Mouse (Mus musculus) heart, postnatal 36 days (tissue): ENCODE measurements at regions not wholly inside any gene's neighbourhood (a gene's known extent, or its start where the extent isn't known, plus 50 kb on each side); places are given as distances from the start of the nearest gene placed in this dataset.

Experiments
- DNase-seq, 2 experiments: peaks; one replicate each; pipeline ENCODE4 v3.0.0; 2021 to 2022
- intact Hi-C: fragments of 180-260 bp; cut with DNase I; formaldehyde crosslinking; loops from one replicate; pipeline ENCODE4 v1.15.1; 2025

DNA sequence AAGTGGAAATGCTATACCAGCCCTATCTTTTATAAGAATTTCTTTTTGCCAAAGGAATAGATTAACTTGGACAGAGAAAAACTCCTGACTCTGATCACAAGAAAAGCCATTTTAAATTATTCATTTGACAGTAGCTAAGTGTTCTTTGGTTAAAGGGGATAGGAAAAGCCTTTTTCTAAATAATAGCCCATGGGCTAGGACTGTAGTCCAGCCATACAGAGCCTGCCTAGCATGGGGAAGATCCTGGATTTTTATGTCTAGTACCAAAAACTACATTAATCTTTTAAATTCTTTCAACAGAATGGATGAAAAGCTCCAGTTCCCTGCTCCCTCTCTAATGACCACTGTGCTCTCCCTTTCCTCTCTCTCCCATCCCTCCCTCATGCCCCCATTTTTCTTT lies 208.5 kb downstream of the Rnf152 start:
- no peak for DNase-seq
- intact Hi-C loops = no loop called here

DNA sequence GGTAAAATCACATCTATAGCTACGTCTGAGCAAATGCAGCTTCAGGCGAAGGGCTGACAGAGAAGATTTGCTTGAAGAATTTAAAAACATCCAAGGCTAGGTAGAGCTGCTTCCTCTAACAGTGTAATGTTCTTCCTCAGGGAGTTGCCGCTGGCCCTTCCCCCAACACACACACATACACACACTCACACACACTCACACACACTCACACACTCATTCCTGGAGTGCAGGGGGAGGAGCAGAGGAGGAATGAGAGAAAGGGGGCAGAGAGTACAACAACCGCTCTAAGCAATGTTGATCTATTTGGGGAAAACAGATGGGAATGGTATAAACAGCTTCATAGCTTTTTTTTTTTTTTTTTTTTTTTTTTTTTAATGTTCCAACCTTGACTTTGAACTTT lies 232.6 kb downstream of the Rnf152 start:
- intact Hi-C loops = no loop called here

DNA sequence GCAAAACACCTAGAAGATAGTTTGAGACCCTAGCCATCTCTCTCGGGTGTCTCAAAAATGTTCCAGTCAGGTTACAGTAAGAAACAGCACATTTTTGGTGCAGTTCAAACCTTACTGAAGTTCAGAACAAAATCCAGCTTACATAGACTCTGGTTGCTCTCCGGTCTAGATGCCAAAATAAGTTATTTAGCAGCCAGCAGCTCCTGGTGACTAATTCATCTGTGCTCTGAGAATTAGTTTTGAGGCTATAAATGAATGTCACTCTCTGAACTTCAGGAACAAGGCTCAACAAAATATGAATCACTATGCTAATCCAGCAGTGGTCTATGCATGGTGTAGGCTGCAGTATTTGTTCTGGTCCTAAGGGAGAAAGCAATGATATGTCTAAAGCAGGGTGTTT lies 238.6 kb downstream of the Rnf152 start:
- intact Hi-C loops = no loop called here
- no peak for DNase-seq

More for the DNA sequence above, 232.6 kb downstream of the Rnf152 start:
- no peak for DNase-seq

DNA sequence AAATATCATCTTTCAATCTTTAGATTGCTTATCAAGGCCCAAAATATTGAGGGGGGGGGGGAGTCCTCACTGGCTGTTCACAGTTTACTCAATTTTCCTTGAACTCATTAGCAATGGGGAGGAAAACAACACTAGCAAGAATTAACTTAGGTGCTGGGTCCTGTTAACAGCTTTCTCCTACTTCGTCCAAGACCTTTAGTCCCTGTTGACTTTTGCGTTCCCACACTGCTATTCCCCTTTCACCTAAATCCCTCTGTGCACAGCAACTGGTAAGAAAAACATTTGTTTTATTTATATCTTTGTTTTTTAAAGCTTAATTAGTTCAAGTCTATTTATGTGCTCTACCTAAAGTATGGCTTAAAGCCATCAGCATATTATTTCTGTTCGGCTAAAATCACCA lies 240.3 kb downstream of the Rnf152 start:
- no peak for DNase-seq
- intact Hi-C loops = no loop called here

DNA sequence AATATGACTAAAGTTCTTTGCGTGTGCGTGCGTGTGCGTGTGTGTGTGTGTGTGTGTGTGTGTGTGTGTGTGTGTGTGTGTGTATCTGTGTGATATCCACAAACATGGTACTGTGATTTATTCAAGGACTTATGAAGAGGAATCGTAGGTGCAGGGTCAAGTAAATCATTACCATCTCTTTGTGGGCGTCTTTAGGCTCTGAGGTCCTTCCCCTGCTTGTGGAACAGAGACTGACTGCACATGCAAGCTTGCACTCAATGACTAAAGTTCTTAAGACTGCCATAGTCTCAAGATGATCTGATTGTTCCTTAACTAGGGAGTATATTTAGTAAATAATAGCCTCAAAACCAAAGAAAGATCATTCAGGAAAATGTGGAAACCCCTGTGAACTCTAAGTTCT lies 241.1 kb downstream of the Rnf152 start:
- intact Hi-C loops = no loop called here
- no peak for DNase-seq

DNA sequence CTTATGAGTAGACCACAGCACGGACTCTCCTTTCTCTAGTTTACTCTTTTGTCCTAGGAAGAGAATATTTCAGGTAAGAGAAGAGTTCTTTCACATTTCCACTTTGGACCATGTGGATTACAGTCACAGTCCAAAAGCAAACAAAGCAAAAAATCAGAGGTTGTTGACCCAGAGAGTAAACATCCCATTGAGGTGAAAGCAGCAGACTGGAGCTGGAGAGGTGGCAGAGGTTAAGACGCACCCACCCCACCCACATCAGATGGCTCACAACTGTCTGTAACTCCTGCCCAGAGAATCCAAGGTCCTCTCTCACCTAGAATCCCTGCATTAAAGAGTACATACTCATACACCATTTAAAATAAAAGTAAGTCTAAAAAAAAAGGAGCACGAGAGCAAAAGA lies 241.7 kb downstream of the Rnf152 start:
- intact Hi-C loops = no loop called here
- no peak for DNase-seq

DNA sequence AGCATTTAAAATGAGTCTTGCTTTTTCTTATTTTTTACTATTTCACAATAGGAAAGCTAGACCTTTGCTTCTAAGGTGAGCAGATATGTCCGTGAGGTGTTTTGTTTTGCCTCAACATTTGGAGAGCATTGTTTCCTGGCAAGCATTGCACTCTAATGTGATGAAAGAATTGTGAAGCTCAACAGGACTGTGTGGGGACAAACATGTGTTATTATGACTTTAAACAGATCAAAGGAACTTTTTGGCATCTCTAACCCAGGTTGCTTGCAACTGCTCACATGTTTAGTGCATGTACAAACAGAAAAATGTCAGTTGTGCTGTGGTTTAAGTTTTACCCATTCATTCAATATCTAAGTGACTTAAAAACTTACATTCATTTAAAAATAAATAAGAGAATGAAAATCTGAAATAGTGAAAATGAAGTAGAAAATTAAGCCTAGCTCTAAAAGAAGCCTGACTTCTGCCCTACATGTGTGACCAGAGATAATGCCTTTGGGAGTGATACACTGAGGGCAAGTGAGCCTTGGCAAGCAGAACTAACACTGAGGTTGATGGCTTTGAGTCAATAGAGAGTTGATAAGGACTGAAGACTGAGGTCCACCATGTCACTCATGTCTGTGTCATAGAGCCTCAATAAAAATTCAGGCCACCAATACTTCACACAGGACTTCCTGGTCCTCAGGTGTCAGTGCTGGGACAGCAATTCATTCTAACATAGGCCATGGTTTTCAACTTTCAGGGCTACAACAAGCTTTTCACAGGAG lies 243.6 kb downstream of the Rnf152 start:
- intact Hi-C loops = no loop called here
- no peak for DNase-seq

DNA sequence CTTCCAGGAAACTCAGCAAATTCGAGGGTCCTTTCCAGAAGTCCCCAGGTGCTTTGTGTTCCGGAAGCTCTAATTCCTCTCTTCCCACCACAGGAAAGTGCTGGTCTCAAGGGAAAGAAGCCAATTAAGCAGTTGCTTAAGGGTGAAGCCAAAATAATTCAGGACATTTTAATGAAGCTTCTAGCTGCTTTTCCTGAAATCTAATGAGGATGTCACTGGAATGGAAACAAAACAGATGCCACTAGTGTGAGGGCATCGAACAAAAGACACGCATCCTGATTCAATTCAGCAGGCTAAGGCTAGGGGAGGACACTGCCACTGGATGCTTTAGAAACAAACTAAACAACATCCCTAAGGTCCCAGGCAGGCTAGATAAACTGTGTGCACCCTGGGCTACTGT lies 245.3 kb downstream of the Rnf152 start:
- intact Hi-C loops = no loop called here
- no peak for DNase-seq

DNA sequence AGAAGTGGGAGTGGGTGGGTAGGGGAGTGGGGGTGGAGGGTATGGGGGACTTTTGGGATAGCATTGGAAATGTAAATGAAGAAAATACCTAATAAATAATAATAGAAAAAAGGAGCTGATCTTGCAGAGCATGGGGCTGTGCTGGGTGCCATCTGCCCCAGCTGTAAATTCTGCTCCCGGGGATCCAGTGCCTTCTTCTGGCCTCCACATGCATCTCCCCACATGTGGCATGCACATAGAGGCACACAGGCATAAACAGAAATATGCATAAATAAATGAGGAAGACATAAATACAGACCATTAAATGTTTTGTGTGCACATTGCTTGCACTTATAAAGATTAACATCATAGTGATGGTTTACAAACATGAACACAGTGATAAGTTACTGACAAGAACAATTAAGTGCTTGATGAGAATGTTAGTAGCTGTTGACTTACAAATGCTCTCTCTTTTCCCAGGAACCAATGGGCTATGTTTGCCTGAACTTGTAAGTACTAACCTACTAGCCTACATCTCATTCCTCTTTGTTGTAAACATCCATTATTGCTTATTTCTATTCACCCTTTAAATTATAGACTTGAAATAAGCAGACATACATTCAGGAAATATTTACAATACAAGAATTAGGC lies 245.8 kb downstream of the Rnf152 start:
- no peak for DNase-seq
- intact Hi-C loops = no loop called here

DNA sequence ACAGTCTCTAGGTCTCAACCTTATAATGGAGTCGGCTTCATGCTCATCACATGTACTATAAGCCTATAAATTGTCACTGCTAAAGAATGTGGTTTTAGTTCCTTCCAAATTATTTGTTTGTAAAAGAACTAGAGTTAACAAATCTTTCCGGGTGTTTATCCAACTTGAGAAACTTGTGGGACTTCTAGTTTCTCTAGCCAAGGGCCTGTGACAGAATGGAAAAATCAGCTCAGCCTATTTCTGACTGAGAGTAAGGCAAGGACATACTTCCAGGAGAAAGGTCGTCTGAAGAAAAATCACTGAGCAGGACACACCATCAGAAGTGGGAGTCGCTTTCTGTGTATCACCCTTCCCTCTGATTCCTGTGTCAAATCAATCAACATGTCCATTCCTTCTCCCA lies 248.7 kb downstream of the Rnf152 start:
- intact Hi-C loops = no loop called here

DNA sequence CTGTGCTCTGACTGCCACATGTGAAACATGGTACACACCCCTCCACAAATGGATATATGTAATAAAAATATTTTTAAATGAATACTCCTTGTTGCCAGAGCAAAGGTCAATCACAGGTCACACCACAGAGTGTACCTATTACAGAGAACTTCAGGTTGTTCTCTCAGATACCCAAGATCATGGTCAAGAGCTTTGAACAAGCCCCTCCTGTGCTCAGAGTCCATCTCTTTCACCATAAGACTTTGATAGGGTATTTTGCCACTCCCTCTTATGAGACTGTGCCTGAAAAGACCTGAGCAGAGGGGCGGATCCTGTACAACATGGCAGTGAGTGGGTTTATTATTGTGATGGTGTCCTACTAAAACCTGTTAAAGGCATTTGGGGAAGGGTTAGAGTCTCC lies 249.3 kb downstream of the Rnf152 start:
- intact Hi-C loops = no loop called here

More for the DNA sequence above, 248.7 kb downstream of the Rnf152 start:
- no peak for DNase-seq

DNA sequence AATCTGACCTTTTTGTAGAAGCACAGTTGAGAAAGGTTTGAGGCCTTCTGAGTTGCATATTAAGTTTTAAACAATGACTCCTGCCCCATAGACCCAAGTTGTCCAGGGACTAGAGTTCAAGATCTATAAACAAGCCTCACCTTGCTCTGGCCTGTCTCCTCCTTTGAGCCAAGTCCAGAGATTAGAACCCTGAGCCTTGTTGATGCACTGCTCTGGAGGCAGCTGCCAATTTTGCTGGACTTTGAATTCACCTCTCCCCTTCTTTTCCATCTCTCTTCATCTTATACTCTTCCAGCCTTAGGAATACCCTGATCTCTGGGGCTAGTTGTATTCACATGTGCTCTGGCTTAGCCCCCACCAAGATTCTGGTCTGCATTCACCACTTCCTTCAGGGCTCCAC lies 251.3 kb downstream of the Rnf152 start:
- intact Hi-C loops = no loop called here
- DNase-seq = no peak

More for the DNA sequence above, 249.3 kb downstream of the Rnf152 start:
- no peak for DNase-seq

DNA sequence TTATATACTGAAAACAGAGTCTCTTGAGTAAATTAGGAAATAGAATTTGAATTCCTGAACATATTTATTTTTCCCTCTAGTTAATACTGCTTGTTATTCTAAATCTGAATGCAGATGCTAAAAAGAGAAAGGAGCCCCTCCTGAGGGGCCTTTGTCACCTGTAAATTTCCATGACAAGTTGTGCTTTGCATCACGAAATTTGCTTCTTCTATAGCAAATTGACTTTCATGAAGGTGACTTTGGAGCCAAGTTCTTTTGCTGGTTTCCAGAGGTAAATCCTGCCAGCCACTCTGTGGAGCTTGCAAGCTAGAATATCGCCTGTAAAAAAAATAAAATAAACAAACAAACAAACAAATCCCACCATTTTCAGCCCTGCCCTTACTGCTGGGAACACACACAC lies 261.4 kb downstream of the Rnf152 start:
- intact Hi-C loops = loop anchor here (10.0 kb wide), 1 partner anchor 350 kb away; no protein-coding TSS in a partner anchor
- DNase-seq = no peak

DNA sequence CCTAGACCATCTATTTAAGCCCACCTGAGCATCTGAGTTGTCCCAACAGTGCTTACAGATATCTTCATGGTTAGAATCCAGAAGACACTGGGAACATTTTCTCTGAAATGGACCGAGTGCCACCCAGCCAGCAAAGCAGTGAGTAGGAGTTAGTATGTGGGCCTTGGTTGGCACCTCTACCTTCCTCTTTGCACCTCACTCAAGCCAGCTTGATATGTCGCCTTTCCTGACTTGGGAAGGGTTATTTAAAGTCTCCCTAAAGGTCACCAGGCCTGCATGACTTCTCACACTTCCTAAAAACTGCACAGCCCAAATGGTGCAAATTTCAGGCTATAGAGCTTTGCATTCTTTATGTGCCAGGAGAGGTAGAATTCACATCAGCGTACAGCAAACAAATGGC lies 262.0 kb downstream of the Rnf152 start:
- intact Hi-C loops = loop anchor here (5.0 to 10.0 kb wide), 2 partner anchors 107 to 350 kb away; no protein-coding TSS in a partner anchor
- DNase-seq = no peak

DNA sequence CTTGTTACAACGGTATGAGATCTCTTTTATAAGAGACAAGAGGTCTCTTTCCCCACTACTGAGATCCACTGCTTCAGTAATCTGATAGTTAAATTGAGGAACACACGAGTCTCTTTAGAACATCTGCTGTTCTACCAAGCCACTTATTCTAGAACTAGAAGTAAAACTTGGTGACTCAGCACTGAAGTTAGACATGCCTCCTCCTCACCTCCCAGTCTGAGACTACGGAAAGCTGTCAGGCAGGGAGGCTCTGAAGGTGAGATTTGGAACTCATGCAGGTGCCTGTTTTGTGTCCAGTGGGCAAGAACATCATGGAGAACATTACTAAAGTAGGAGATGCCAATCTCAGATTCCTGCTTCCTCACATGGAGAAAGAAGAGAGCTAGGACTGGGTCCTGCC lies 262.6 kb downstream of the Rnf152 start:
- intact Hi-C loops = loop anchor here (2.0 to 10.0 kb wide), 4 partner anchors 107 to 537 kb away; no protein-coding TSS in a partner anchor
- DNase-seq = no peak

DNA sequence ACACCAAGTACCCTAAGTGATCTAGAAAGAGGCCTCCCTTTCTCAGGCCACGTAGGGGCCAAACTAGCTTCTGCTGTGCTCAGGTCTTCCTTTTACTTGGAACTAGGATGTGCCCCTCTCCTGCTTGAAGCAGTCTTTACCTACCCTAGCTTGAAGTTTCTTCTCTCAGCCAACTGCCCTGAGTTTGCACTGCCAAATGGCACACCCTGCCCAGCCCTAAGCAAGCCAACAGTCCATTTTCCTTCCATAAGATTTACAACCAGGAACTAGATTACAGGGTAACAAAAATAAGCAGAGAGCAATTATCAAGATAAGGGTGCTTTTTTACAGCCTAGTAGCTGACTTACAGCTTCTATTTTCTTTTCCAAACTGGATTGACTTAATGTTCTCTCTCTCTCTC lies 263.5 kb downstream of the Rnf152 start:
- intact Hi-C loops = loop anchor here (2.0 to 10.0 kb wide), 4 partner anchors 106 to 538 kb away; no protein-coding TSS in a partner anchor
- no peak for DNase-seq

DNA sequence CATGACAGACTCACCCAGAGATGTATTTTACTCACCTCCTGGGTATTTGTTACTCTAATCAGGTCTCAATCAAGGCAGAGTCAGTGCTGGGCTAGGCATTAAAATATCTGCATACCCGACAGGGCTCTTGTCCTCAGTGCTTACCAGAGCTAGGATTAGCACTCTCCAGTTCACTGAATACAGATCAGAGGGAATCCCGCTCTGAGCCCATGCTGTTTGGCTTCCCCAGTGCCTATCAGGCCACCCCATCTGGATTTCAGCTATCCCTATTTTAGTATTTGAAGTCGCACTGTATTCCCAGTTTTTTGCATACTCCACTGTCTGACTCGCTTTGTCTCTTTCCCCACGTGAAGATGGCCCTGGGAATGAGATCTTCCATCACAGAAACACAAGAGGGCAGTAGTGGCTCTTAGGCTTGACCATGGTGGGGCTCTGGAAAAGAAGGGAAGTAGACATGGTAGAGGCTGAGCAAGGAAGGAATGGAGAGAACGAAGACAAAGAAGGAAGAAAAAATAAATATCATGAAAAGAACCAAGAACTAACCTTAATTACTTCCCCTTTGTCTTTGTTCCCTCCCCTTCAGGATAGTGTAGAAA lies 264.1 kb downstream of the Rnf152 start:
- intact Hi-C loops = loop anchor here (2.0 to 10.0 kb wide), 4 partner anchors 105 to 538 kb away; no protein-coding TSS in a partner anchor
- peak in 1 of 2 experiments; percentile 31 for DNase-seq

DNA sequence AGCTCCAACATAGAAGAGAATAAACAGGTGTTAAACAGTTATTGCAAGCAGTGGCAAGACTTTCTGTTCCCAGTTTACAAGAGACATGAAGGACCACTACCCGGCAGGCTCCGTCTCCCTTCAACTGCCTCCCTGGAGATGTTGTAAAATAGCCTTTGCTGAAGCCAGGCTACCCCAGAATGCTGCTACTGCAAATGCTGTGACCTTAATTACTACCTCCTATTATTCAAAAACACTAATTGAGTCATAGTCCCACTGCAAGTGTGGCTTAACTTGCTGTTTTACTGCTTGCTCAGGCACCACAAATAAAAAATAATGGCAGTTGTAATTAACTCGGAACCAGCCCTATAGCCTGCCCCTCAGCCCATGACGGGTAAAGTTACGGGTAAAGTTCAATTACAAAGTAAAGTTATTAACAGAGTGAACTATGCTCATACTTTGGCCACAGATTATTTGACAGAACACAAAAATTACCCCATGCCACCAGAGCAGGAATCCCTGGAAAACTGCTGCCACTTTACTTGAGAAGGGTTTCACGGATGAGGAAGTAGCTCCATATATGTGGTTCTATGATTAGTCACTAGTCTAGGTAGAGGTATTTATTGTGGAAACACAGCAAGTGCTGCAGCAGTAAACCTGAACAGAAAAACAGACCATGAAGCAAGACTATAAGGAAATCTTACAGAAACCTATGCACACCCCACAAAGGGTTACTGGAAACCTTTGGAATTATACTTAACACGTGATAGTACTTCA lies 267.6 kb downstream of the Rnf152 start:
- intact Hi-C loops = loop anchor here (5.0 kb wide), 1 partner anchor 533 kb away; no protein-coding TSS in a partner anchor
- DNase-seq = no peak

DNA sequence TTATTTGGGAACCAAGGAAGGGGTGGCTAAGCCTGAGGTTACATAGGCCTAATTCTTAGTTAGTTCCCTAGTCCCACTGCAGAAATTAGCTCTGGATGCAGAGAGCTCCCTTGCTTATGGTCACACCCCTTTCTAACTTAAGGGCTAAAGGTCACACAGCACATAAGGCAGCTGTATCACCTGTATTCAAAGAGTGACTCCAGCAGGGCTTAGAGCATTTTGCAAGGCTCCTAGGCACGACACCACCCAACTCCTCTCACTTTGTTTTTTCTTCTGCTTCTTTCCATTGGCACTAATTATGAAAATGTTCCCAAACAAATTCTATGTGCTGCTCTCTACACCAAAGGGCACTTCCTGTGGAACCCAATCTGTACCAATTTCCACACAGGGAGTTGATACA lies 268.9 kb downstream of the Rnf152 start:
- DNase-seq = no peak
- intact Hi-C loops = loop anchor here (5.0 kb wide), 1 partner anchor 535 kb away; no protein-coding TSS in a partner anchor

DNA sequence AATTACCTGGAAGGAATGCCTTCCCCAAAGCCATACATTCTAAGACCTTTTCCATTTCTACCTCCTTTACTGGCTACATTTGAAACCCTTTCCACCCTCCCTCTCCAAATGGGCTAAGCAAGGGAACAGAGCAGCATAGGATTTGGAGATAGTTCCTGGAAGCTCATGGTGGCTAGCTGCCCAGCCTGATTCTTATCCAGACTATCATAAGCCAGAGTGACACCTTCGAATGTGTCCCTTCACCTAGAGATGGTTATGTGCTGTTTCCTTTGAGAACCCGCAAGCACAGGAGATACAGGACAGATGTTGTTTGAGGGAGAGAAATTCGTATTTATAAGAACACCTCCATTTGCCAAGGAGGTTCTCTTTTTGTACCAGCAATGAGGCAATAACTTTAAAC lies 272.0 kb downstream of the Rnf152 start:
- no peak for DNase-seq

More for the DNA sequence above, 272.0 kb downstream of the Rnf152 start:
- intact Hi-C loops = no loop called here
